Mouse (Mus musculus) left cerebral cortex, adult 8-10 months (tissue): ENCODE results near the gene Plcb1. TPM values are rescaled to one million over a fixed set of nuclear protein-coding genes. Genes with fewer than 3 reads are reported as not detected.

Source experiments
- DNase-seq, 2 experiments: peaks; one replicate each; pipeline ENCODE4 v3.0.0; 2022; ENCODE audit warnings: low spot score in 2 of 2
- total RNA-seq, 4 experiments: library from RNA; stranded (reverse); gene quantifications; 2 replicates each; pipeline ENCODE4 v1.2.4; 2022

Gene Plcb1
- total RNA-seq, 4 experiments from 2014 or later = 164 to 194 (median 178) TPM

- no peak for DNase-seq
Measured at GRCm38 (mm10) chr2:135067419-135067818, 281.6 kb downstream of the Plcb1 start.

- no peak for DNase-seq
Measured at GRCm38 (mm10) chr2:135071349-135071748, 285.5 kb downstream of the Plcb1 start.

GRCm38 (mm10) chr2:135072503-135072902 is 286.6 kb downstream of the Plcb1 start:
- no peak for DNase-seq

GRCm38 (mm10) chr2:135073014-135073413 is 287.1 kb downstream of the Plcb1 start:
- DNase-seq = no peak

- no peak for DNase-seq
Measured at GRCm38 (mm10) chr2:135075375-135075774, 289.5 kb downstream of the Plcb1 start.

GRCm38 (mm10) chr2:135092588-135093162 is 306.8 kb downstream of the Plcb1 start:
- no peak for DNase-seq

- no peak for DNase-seq
Measured at GRCm38 (mm10) chr2:135101292-135101691, 315.4 kb downstream of the Plcb1 start.

GRCm38 (mm10) chr2:135101943-135102342 is 316.1 kb downstream of the Plcb1 start:
- DNase-seq = no peak

GRCm38 (mm10) chr2:135106649-135107048 is 320.8 kb downstream of the Plcb1 start:
- no peak for DNase-seq

GRCm38 (mm10) chr2:135108607-135109006 is 322.7 kb downstream of the Plcb1 start:
- DNase-seq = no peak

- DNase-seq = no peak
Measured at GRCm38 (mm10) chr2:135114501-135115128, 328.7 kb downstream of the Plcb1 start.

GRCm38 (mm10) chr2:135123057-135123456 is 337.2 kb downstream of the Plcb1 start:
- DNase-seq = no peak

GRCm38 (mm10) chr2:135123695-135124343 is 338.0 kb downstream of the Plcb1 start:
- no peak for DNase-seq

GRCm38 (mm10) chr2:135140576-135140975 is 354.7 kb downstream of the Plcb1 start:
- no peak for DNase-seq

GRCm38 (mm10) chr2:135152289-135152688 is 366.4 kb downstream of the Plcb1 start:
- DNase-seq = no peak

- no peak for DNase-seq
Measured at GRCm38 (mm10) chr2:135153248-135153647, 367.4 kb downstream of the Plcb1 start.

GRCm38 (mm10) chr2:135156055-135156454 is 370.2 kb downstream of the Plcb1 start:
- no peak for DNase-seq

- DNase-seq = no peak
Measured at GRCm38 (mm10) chr2:135157961-135158360, 372.1 kb downstream of the Plcb1 start.

GRCm38 (mm10) chr2:135161673-135162072 is 375.8 kb downstream of the Plcb1 start:
- no peak for DNase-seq

GRCm38 (mm10) chr2:135165512-135165911 is 379.6 kb downstream of the Plcb1 start:
- DNase-seq = no peak

- peak in 1 of 2 experiments; percentile 24 for DNase-seq
Measured at GRCm38 (mm10) chr2:135175544-135175943, 389.7 kb downstream of the Plcb1 start.

GRCm38 (mm10) chr2:135187659-135188058 is 401.8 kb downstream of the Plcb1 start:
- no peak for DNase-seq

GRCm38 (mm10) chr2:135200830-135201229 is 415.0 kb downstream of the Plcb1 start:
- no peak for DNase-seq
